Mouse (Mus musculus): ENCODE measurements around the gene Capn8.

- TF ChIP-seq CTCF (IDR thresholded peaks at IDR 0.05; ENCODE audit: extremely low read depth, insufficient read depth, insufficient read length, insufficient replicate concordance) (no peak), POLR2A (IDR thresholded peaks at IDR 0.05; ENCODE audit: low read depth, low read length) (no peak)
These were observed 106.5 kb downstream of the Capn8 start for GRCm38 (mm10) chr1:182671343-182671624.

Measured in spleen, adult 2 months (tissue).